Comparison of ENCODE assay signal across 14 mouse cellular contexts in the genomic region with DNA sequence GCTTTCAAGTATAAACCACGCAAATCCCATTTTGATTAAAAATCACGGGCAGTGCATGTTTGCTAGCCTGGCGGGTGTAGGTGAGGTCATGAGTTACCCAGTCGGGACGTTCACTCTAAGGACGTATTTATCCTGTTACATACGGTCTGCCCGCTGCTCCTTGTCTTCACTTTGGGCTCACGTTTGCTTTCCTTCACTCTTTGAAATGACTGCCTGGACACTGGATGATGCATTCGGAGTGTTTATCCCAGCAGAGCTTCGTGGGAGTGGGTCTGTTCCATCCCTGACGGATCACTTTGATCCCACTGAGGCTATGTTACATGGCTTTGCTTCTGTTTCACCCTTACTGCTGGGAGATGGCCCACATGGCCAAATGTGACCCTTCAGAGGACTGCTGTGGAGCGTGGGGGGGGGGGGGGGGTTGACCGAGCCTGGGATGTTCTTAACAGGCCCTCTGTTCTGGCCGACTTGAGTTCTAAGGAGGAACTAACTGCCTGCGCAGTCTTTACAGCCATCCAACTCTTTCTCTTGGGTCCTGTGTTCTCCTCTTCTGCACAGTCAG. TPM values are rescaled to one million over a fixed set of nuclear protein-coding genes. Genes with fewer than 3 reads are reported as not detected.
DNase-seq lines count a peak whose midpoint lies in the region; ATAC-seq lines count a peak whose summit lies in the region.
"Had no signal": no experiment of that assay in that cellular context is flagged by ENCODE, and none has a peak within 500 bp of the region (broad histone marks: within the 10 kb centered on the region; RNA-seq: fewer than 3 reads in every experiment).

No protein-coding gene starts in this region.

- H3K36me3 ChIP-seq in kidney, embryonic 14.5 days (ENCODE audit: control insufficient read depth, insufficient read depth, low read length) = peaks cover 8% of the 10 kb centered on the region; the same call in 1 of the 2 replicates
- no peaks in the 10 kb centered on the region for H3K36me3 ChIP-seq in forebrain, embryonic 12.5 days (replicated peaks)
- peaks cover 16% of the 10 kb centered on the region for H3K36me3 ChIP-seq in limb, embryonic 10.5 days
- no peaks in the 10 kb centered on the region for H3K36me3 ChIP-seq in neural tube, embryonic 15.5 days

- WGBS in kidney, embryonic 14.5 days = 18% methylated on average over 16 of the region's 16 CpGs
- 37% methylated on average over 16 of the region's 16 CpGs for WGBS in forebrain, embryonic 12.5 days
- whole genome bisulfite sequencing in limb, embryonic 10.5 days = 58% methylated on average over 16 of the region's 16 CpGs
- WGBS in neural tube, embryonic 15.5 days = 43% methylated on average over 16 of the region's 16 CpGs

- peaks cover 64% of the 10 kb centered on the region for H3K4me1 ChIP-seq in kidney, embryonic 14.5 days (ENCODE audit: control insufficient read depth, insufficient read depth, low read length)
- peaks cover 54% of the 10 kb centered on the region for H3K4me1 ChIP-seq in forebrain, embryonic 12.5 days
- peaks cover 70% of the 10 kb centered on the region for H3K4me1 ChIP-seq in limb, embryonic 10.5 days
- peaks cover 40% of the 10 kb centered on the region for H3K4me1 ChIP-seq in neural tube, embryonic 15.5 days

- no peak for DNase-seq in kidney, postnatal 36 days
- DNase-seq in limb, embryonic 10.5 days (ENCODE audit: low spot score) = no peak
- DNase-seq in thymus, postnatal 25 days = no peak
- no peak for DNase-seq in left cerebral cortex, postnatal 4 days
- DNase-seq in adipocyte (ENCODE audit: low spot score) = no peak
- DNase-seq: cerebellum, adult 11-12 months; heart, adult 2 months; heart, postnatal 4 days; liver; lung, postnatal 4 days; spleen, adult 18-20 months had no signal

- no peak overlapping the region; the same call in 1 of the 2 replicates for H3K4me2 ChIP-seq in kidney, embryonic 14.5 days (replicated peaks; ENCODE audit: low read depth, low read length)
- H3K4me2 ChIP-seq in forebrain, embryonic 12.5 days = no peak overlapping the region
- no peak overlapping the region for H3K4me2 ChIP-seq in neural tube, embryonic 15.5 days

- peak; percentile 87 for ATAC-seq in kidney, embryonic 14.5 days (ENCODE audit: low FRiP score, low TSS enrichment)
- peak; percentile 48; the same call in 1 of the 2 replicates for ATAC-seq in forebrain, embryonic 12.5 days (ENCODE audit: low FRiP score)
- no peak for ATAC-seq in neural tube, embryonic 15.5 days (ENCODE audit: low FRiP score)

- H3K27ac ChIP-seq in kidney, embryonic 14.5 days (ENCODE audit: low read depth, low read length) = peak overlapping the region; percentile 78
- peak overlapping the region; percentile 42; the same call in 1 of the 2 replicates for H3K27ac ChIP-seq in forebrain, embryonic 12.5 days
- H3K27ac ChIP-seq in limb, embryonic 10.5 days = peak overlapping the region; percentile 31; the same call in 1 of the 2 replicates
- H3K27ac ChIP-seq in neural tube, embryonic 15.5 days (replicated peaks) = 0 out of 2 replicates have a peak overlapping the region, but pooled peaks have one; percentile 3
- H3K27ac ChIP-seq: heart, adult 2 months had no signal

- no peaks in the 10 kb centered on the region for H3K9me3 ChIP-seq in kidney, embryonic 14.5 days (ENCODE audit: control insufficient read depth, low read length)
- no peaks in the 10 kb centered on the region for H3K9me3 ChIP-seq in forebrain, embryonic 12.5 days
- H3K9me3 ChIP-seq in limb, embryonic 10.5 days (replicated peaks) = no peaks in the 10 kb centered on the region
- no peaks in the 10 kb centered on the region for H3K9me3 ChIP-seq in neural tube, embryonic 15.5 days (replicated peaks)

- no peak overlapping the region for H3K4me3 ChIP-seq in kidney, embryonic 14.5 days (ENCODE audit: low read length)
- H3K4me3 ChIP-seq in forebrain, embryonic 12.5 days (replicated peaks) = no peak overlapping the region
- no peak overlapping the region for H3K4me3 ChIP-seq in limb, embryonic 10.5 days
- H3K4me3 ChIP-seq in neural tube, embryonic 15.5 days (replicated peaks) = no peak overlapping the region
- H3K4me3 ChIP-seq: heart, adult 2 months had no signal

- intact Hi-C loops in left cerebral cortex, postnatal 4 days (cut with DNase I) = no loop called here

- no peak overlapping the region for H3K9ac ChIP-seq in kidney, embryonic 14.5 days (ENCODE audit: low read depth, low read length)
- H3K9ac ChIP-seq in forebrain, embryonic 12.5 days = no peak overlapping the region
- H3K9ac ChIP-seq in neural tube, embryonic 15.5 days (replicated peaks) = no peak overlapping the region

- H3K27me3 ChIP-seq in kidney, embryonic 14.5 days (ENCODE audit: control insufficient read depth, insufficient read depth, low read length) = no peaks in the 10 kb centered on the region
- H3K27me3 ChIP-seq in forebrain, embryonic 12.5 days = 0 out of 2 replicates have a peak, but pooled peaks cover 4% of the 10 kb centered on the region
- H3K27me3 ChIP-seq in limb, embryonic 10.5 days (ENCODE audit: low read depth, poor library complexity, severe bottlenecking) = no peaks in the 10 kb centered on the region
- H3K27me3 ChIP-seq in neural tube, embryonic 15.5 days (replicated peaks) = no peaks in the 10 kb centered on the region

RNA-seq across cellular contexts. Expression of a gene that starts 38.2 kb away (rescaled TPM):
- polyA plus RNA-seq in kidney, embryonic 14.5 days (2014; fragmentation: Nextera tagmentation; extraction: Ambion mirVana) = 34.4 and 42.7 TPM in 2 replicates
- polyA plus RNA-seq in forebrain, embryonic 12.5 days (2016; fragmentation: Nextera tagmentation; extraction: Ambion mirVana) = 27.6 and 29.0 TPM in 2 replicates
- 22.7 and 29.6 TPM in 2 replicates for polyA plus RNA-seq in limb, embryonic 10.5 days (2016; fragmentation: Nextera tagmentation; extraction: Ambion mirVana)
- 9.0 and 11.3 TPM in 2 replicates for polyA plus RNA-seq in neural tube, embryonic 15.5 days (2015; fragmentation: Nextera tagmentation; extraction: Ambion mirVana)
- 10 to 100 TPM; 22.4 to 24.4 TPM for total RNA-seq in left cerebral cortex, postnatal 4 days (2021)

Comparison
In these comparisons a context has a peak if more than half of its experiments do, and no peak if none do; other contexts are left out.
1. H3K27ac ChIP-seq: peak in every context shown above with its lines; median percentile 78 in kidney, embryonic 14.5 days; 42 in forebrain, embryonic 12.5 days; 31 in limb, embryonic 10.5 days; 3 in neural tube, embryonic 15.5 days.